Mouse (Mus musculus) intestine, embryonic 15.5 days (tissue): Measurements from ENCODE around the gene Rab3il1. TPM values are rescaled to one million over a fixed set of nuclear protein-coding genes. Genes with fewer than 3 reads are reported as not detected.

Source experiments
- ATAC-seq: fragments of 200-750 bp; cut with Nextera tagmentation; 2 replicates; pipeline ENCODE4 v1.8.0; 2017; ENCODE audit warnings: moderate TSS enrichment, moderate library complexity
- H3K27ac ChIP-seq: fragments of 300-500 bp; sonication (generic); 2 replicates; pipeline ENCODE4 v1.5.1; 2015; ENCODE audit warnings: mild to moderate bottlenecking, inconsistent platforms
- H3K27me3 ChIP-seq: fragments of 300-500 bp; sonication (generic); replicated peaks from 2 replicates; pipeline ENCODE4 v1.6.1; 2015; ENCODE audit warnings: inconsistent platforms
- H3K36me3 ChIP-seq: fragments of 300-500 bp; sonication (generic); 2 replicates; pipeline ENCODE4 v1.6.1; 2015; ENCODE audit warnings: inconsistent platforms
- H3K4me1 ChIP-seq: fragments of 300-500 bp; sonication (generic); replicated peaks from 2 replicates; pipeline ENCODE4 v1.6.1; 2015; ENCODE audit warnings: inconsistent platforms
- H3K4me2 ChIP-seq: fragments of 300-500 bp; sonication (generic); replicated peaks from 2 replicates; pipeline ENCODE4 v1.6.1; 2015; ENCODE audit warnings: mild to moderate bottlenecking, inconsistent platforms
- H3K4me3 ChIP-seq: fragments of 300-500 bp; sonication (generic); replicated peaks from 2 replicates; pipeline ENCODE4 v1.5.1; 2015; ENCODE audit warnings: inconsistent platforms
- H3K9ac ChIP-seq: fragments of 300-500 bp; sonication (generic); 2 replicates; pipeline ENCODE4 v1.6.1; 2015; ENCODE audit warnings: inconsistent platforms
- H3K9me3 ChIP-seq: fragments of 300-500 bp; sonication (generic); 2 replicates; pipeline ENCODE4 v1.6.1; 2016; ENCODE audit warnings: inconsistent platforms
- WGBS: fragments of 180-500 bp; shearing (Covaris S2); methylation state at CpG from one replicate; pipeline ENCODE4 v1.1.7; 2015; 5-methylcytosine and 5-hydroxymethylcytosine counted together
- polyA plus RNA-seq: library from polyadenylated mRNA; unstranded; fragments of >200 nt; fragmentation: Nextera tagmentation; extraction: Ambion mirVana; gene quantifications from 2 replicates; pipeline ENCODE4 v1.2.1, GENCODE M21; 2015

Rab3il1 gene
- polyA plus RNA-seq, 1 experiment from 2014 or later: 34.7 TPM

DNA sequence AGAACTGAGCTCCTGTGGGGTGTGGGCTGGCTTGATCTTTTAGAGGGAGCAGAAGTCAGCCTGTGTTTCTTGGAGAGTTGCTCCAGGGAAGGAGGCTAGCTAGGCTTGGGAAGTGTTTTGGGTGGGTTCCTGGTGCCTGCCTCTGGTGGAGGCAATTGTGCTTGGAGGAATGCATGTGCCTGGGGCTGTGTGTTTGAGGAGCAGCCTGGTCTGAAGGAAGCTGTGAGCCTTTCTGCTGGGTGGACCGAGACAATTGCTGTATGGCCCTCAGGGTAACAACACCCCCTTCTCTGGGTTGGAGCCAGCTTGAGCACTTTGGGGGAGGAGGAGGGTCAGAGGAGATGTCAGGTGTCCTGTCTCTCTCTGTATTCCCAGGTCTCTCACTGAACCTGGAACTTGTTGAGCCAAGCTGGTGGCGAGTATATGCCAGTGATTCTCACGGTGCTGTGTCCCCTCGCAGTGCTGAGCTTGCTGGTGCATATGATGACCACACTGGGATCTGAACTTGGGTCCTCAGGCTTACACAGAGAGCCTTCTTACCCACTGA is 17.8 kb downstream of the Rab3il1 start:
- H3K4me3 ChIP-seq: peak overlapping the region; percentile 57
- H3K4me1 ChIP-seq: peaks cover 38% of the 10 kb centered on the region
- H3K4me2 ChIP-seq: peak overlapping the region; percentile 88
- H3K9me3 ChIP-seq: no peaks in the 10 kb centered on the region
- H3K9ac ChIP-seq: peak overlapping the region; percentile 72; the same call in 1 of the 2 replicates
- H3K27ac ChIP-seq: no peak overlapping the region
- no peaks in the 10 kb centered on the region for H3K27me3 ChIP-seq
- H3K36me3 ChIP-seq: no peaks in the 10 kb centered on the region
- no peak for ATAC-seq
- 65% methylated on average over 4 of the region's 4 CpGs for WGBS

DNA sequence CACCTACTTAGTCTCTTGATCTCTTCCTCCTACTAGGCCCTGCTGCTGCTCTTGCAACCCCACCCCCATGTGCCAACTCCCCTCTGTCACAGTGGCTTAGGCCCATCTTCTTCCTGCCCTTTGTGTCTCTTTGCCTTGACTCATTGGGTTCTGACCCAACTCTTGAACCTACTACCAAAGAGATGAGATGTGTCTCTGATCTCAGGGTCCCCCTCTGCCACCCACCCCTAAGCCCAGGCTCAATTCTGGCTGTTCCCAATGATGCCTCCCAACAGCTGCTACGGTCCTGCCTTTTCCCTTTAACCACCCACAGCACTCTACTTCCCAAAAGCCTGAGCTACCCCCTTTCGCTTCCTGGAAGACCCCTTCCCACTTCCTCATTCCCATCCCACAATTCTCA is 20.5 kb downstream of the Rab3il1 start:
- WGBS: 80% methylated on average over 2 of the region's 2 CpGs
- ATAC-seq: no peak
- Histone ChIP-seq H3K4me3 (no peak overlapping the region), H3K4me2 (no peak overlapping the region), H3K36me3 (0 out of 2 replicates have a peak, but pooled peaks cover 3% of the 10 kb centered on the region), H3K4me1 (peaks cover 42% of the 10 kb centered on the region), H3K27ac (no peak overlapping the region), H3K27me3 (no peaks in the 10 kb centered on the region), H3K9ac (no peak overlapping the region), H3K9me3 (no peaks in the 10 kb centered on the region)

DNA sequence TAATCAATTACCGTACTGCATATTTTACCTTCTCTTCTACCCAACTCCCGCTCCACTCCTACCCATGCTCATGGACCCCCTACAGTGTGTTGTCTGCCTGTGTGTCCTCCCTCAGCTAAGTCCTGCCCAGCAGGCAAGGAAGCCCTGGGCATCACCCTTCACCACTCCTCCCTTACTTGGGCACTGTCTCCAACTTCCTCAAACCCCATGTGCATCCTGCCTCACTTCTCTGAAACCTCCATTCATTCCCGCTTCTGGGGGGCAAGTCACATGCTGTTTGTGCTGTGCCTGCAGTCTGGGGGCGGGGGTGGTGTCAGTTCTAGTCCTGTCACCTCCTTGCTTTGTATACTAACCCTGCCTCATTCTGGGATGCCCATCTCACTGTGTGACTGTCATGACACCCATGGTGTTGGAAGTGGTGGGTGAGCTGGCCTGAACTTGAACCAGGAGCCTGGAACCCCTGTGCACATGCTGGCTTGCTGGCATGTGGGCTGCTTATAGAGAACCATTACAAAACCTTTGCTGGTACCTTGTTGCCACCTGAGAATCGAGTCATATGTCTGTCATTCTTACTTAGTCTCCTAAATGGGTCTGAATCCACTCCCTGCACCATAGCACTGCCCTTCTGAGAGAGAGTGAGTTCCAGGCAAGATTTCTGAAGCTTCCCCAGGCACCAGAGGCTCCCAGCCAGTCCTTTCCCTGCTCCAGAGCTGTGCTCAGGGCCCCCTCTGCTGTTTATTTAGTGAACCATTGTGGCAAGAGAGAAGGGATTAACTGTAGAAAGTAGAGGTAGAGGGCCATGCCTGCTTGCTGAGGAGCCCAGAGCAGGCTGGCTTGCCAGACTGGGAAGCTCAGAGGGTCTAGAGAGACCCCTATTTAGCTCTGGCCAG is 21.2 kb downstream of the Rab3il1 start:
- WGBS: 65% methylated on average over 5 of the region's 5 CpGs
- H3K27me3 ChIP-seq: no peaks in the 10 kb centered on the region
- H3K4me1 ChIP-seq: peaks cover 42% of the 10 kb centered on the region
- no peak overlapping the region for H3K9ac ChIP-seq
- H3K9me3 ChIP-seq: no peaks in the 10 kb centered on the region
- H3K4me2 ChIP-seq: no peak overlapping the region
- 0 out of 2 replicates have a peak, but pooled peaks have one; percentile 22 for ATAC-seq
- H3K36me3 ChIP-seq: 0 out of 2 replicates have a peak, but pooled peaks cover 3% of the 10 kb centered on the region
- no peak overlapping the region for H3K4me3 ChIP-seq
- H3K27ac ChIP-seq: peak overlapping the region; percentile 49

DNA sequence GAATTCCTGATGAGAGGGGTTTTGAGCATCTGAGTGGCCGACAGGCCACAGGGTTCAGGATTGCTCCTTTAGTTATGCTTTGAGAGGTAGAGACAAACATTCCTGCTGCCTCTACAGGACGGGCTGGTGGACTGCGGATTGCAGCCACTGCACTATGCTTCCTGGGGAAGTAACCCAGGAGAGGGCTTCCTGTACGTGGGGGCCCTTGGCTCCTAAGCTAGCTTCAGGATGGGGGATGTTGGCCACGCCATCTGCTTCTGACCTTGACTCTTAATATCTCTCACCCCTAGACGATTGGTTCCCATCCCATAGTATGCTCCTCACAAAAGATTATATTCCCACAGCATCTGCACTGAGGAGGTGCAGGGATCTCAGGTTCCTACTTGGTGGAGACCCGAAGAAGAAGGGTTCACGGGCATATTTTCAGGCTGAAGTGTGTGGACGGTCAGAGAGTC is 21.9 kb downstream of the Rab3il1 start:
- 0 out of 2 replicates have a peak, but pooled peaks cover 3% of the 10 kb centered on the region for H3K36me3 ChIP-seq
- H3K4me3 ChIP-seq: no peak overlapping the region
- H3K4me1 ChIP-seq: peaks cover 38% of the 10 kb centered on the region
- no peak overlapping the region for H3K4me2 ChIP-seq
- no peak for ATAC-seq
- no peaks in the 10 kb centered on the region for H3K9me3 ChIP-seq
- H3K27me3 ChIP-seq: no peaks in the 10 kb centered on the region
- 62% methylated on average over 9 of the region's 9 CpGs for WGBS
- peak overlapping the region; percentile 49 for H3K27ac ChIP-seq
- no peak overlapping the region for H3K9ac ChIP-seq

DNA sequence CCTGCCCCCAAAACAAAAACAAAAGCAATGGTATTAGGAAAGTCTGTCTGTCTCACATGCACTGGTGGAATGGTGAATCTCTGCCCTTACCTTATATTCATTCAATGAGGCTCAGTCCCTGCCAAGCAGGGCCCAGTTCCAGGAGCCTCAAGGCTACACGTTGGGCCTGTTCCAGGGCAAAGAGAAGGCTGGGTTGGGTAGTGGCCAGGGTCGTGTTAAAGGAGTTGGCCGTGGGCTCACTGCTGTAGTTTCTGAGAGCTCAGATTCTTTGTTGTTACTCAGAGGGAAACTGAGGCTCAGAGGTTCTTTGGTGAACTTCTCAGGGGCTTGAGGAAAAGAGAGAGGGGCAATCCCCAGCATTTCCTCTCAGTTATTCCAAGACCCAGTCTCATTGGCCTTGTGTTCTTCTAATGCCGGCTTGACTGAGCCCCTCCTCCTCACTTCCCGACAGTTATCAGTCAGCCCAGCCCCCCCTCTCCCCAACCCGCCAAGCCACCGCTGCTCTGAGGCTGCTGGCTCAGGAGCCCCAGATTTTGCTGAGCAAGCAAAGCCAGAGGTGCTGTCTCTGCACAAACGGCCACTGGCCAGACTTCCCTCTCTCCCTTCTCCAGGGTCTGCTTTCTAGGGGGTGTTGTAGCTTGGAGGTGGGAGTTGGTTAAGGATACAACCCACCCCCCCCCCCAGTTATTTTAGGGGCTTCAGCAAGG is 23.9 kb downstream of the Rab3il1 start:
- Histone ChIP-seq H3K4me1 (peaks cover 27% of the 10 kb centered on the region), H3K4me3 (no peak overlapping the region), H3K27me3 (no peaks in the 10 kb centered on the region), H3K9me3 (no peaks in the 10 kb centered on the region), H3K9ac (no peak overlapping the region), H3K36me3 (0 out of 2 replicates have a peak, but pooled peaks cover 3% of the 10 kb centered on the region), H3K27ac (peak overlapping the region; percentile 52), H3K4me2 (peak overlapping the region; percentile 1; the same call in 1 of the 2 replicates)
- 19% methylated on average over 8 of the region's 8 CpGs for WGBS
- ATAC-seq: peak; percentile 69

DNA sequence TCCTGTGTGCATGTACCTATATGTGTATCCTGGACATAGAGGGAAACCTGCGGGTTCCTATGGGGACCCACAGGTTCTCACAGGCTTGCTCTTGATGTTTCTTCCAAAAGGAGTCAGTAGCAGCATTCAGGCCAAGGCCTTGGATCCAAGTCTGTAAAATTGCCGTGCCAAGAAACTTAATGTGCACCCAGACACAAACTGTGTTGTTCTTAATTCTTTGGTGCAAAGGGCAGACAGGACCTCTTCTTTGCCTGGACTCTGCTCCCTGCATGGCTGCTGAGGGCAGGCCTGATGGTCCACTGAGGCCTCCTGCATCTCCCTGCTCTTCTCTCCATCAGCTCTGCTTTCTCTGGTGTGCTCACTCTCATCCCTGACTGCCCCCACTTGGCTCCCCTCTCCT is 28.3 kb downstream of the Rab3il1 start:
- Histone ChIP-seq H3K4me1 (peaks cover 15% of the 10 kb centered on the region), H3K4me2 (no peak overlapping the region), H3K36me3 (0 out of 2 replicates have a peak, but pooled peaks cover 3% of the 10 kb centered on the region), H3K9me3 (no peaks in the 10 kb centered on the region), H3K27ac (no peak overlapping the region), H3K4me3 (no peak overlapping the region), H3K9ac (no peak overlapping the region), H3K27me3 (no peaks in the 10 kb centered on the region)
- ATAC-seq: no peak
- WGBS: 88% methylated on average over 2 of the region's 2 CpGs

DNA sequence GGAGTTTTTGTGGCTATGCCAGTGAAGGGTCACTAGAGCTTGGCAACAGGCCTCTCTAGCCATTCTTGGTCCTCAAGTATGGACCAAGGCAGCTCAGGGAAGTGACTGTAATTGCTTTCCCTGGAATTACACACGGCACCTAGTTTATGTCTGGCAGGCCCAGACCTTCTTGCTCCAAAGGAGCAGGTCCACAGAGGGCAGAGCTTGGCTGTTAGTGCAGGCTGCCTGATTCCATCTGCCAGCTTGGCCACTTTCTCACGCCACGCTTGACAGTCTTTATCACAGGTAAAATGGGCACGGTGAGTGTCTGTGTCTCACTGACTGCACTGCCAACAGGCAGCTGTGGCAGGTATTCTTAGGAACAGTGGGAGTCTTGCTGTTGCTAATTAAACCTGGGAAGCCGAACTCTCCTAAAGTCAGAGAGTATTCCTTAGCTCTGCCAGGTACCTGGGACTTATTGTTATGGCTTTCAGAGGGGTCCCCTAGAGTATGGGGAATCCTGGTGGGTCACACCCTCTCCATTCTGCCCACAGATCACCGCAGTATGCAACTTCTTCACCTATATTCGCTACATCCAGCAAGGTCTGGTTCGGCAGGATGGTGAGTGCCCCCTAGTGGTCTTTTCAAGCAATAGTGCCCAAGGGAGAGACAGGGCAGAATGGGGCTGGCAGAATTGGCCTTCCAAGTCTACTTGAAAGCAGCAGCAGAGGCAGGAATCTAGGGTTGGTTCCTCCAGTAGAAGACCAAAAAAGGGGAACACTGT is 31.9 kb downstream of the Rab3il1 start:
- H3K4me3 ChIP-seq: no peak overlapping the region
- H3K27ac ChIP-seq: no peak overlapping the region
- H3K4me1 ChIP-seq: peaks cover 6% of the 10 kb centered on the region; the same call in 1 of the 2 replicates
- 43% methylated on average over 8 of the region's 8 CpGs for WGBS
- H3K36me3 ChIP-seq: no peaks in the 10 kb centered on the region
- peak; percentile 56 for ATAC-seq
- no peak overlapping the region for H3K9ac ChIP-seq
- no peaks in the 10 kb centered on the region for H3K27me3 ChIP-seq
- H3K9me3 ChIP-seq: no peaks in the 10 kb centered on the region
- no peak overlapping the region for H3K4me2 ChIP-seq

DNA sequence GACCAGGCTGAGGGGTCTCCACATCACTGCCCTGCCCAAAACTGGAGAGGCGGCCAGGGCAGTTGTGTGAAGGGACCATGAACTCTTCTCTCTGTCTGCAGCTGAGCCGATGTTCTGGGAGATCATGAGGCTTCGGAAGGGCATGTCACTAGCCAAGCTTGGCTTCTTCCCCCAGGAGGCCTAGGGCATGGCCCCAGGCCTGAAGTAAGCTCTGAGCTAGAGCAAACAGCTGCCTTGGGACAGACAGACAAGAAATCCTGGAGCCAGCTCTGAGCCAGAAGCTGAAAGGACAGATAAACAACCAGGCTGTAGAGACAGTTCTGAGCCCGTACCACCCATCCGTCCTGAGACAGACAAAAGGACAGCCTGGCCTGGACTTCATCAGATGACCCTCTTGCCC is 32.9 kb downstream of the Rab3il1 start:
- WGBS: 80% methylated on average over 5 of the region's 5 CpGs
- H3K36me3 ChIP-seq: no peaks in the 10 kb centered on the region
- no peak overlapping the region for H3K9ac ChIP-seq
- peaks cover 15% of the 10 kb centered on the region for H3K4me1 ChIP-seq
- H3K27ac ChIP-seq: no peak overlapping the region
- no peaks in the 10 kb centered on the region for H3K27me3 ChIP-seq
- no peak overlapping the region for H3K4me2 ChIP-seq
- no peak; the same call in 1 of the 2 replicates for ATAC-seq
- H3K4me3 ChIP-seq: no peak overlapping the region
- no peaks in the 10 kb centered on the region for H3K9me3 ChIP-seq

DNA sequence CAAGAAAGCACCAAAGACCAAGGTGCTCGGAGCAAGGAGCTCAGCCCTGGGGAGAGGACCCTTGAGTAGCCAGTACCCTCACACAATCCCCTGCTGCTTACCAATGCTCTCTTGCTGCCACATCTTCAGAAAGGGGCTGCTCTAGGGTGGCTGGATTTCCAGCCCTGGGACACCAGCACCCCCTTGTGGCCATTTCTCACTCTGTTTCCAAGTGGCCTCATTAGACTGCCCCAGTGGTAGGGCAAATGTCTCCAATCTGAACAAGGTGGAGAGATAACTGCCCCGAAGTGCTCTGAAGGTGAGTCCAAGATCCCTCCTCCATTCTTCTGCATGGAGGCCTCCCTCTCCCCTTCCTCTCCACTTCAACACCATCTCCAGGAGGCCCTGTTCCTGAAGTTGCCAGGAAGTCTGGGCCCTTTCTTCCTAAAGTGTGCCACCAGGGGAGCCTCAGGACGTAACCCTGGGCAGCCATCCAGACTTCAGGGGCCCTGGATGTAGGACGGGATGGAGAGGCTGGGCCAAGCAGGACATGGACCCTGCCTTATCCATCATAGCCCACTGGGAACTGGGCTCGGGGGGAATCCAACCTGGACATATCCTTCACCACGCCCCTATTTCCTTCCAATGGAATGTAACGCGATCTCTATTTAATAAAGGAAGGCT is 33.4 kb downstream of the Rab3il1 start:
- Histone ChIP-seq H3K4me3 (no peak overlapping the region), H3K27me3 (no peaks in the 10 kb centered on the region), H3K4me2 (no peak overlapping the region), H3K9me3 (no peaks in the 10 kb centered on the region), H3K36me3 (no peaks in the 10 kb centered on the region), H3K9ac (no peak overlapping the region), H3K27ac (no peak overlapping the region), H3K4me1 (peaks cover 17% of the 10 kb centered on the region)
- peak; percentile 73 for ATAC-seq
- WGBS: 68% methylated on average over 8 of the region's 8 CpGs

DNA sequence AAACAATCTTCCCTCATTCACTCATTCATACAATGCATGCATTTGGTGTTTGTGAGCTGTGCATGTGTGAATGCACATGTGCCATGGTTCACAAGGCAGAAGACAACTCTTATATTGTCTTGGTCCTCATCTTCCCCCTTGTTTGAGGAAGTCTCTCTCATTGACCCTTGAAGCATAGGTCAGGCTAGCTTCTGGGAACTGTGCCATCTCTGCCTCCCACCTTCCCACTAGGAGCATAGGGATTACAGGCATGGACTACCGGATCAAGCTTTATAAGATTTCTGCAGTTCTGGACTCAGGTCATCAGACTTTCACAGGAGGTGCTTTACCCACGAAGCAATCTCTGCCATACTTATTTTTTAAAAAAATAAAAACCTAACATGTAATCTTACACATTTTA is 36.1 kb downstream of the Rab3il1 start:
- H3K9ac ChIP-seq: no peak overlapping the region
- no peak for ATAC-seq
- WGBS: 65% methylated on average over 2 of the region's 2 CpGs
- peaks cover 33% of the 10 kb centered on the region for H3K4me1 ChIP-seq
- H3K4me3 ChIP-seq: no peak overlapping the region
- no peak overlapping the region for H3K27ac ChIP-seq
- H3K36me3 ChIP-seq: no peaks in the 10 kb centered on the region
- no peaks in the 10 kb centered on the region for H3K9me3 ChIP-seq
- H3K4me2 ChIP-seq: no peak overlapping the region
- no peaks in the 10 kb centered on the region for H3K27me3 ChIP-seq

DNA sequence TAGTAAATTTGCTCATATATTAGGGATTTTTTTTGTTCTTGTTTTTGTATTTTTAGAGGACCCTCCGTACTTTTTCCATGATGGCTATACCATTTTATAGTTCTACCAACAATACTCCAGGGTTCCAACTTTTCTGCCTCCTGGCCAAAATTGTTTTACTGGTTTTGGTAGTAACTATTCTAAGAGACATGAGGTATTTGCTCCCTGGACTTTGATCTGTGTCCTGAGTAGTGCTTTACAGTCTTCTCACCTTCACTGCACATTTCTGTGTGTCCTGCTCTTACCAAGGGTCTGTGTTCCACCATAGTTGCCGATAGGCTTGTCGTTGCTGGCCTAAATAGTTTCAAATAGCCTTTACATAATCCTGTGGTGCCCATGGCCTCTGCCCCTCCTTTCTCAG is 36.9 kb downstream of the Rab3il1 start:
- no peak for ATAC-seq
- H3K27me3 ChIP-seq: no peaks in the 10 kb centered on the region
- no peak overlapping the region for H3K27ac ChIP-seq
- H3K4me2 ChIP-seq: no peak overlapping the region
- no peaks in the 10 kb centered on the region for H3K9me3 ChIP-seq
- no peaks in the 10 kb centered on the region for H3K36me3 ChIP-seq
- peaks cover 33% of the 10 kb centered on the region for H3K4me1 ChIP-seq
- WGBS: 82% methylated on average over 3 of the region's 3 CpGs
- no peak overlapping the region for H3K9ac ChIP-seq
- no peak overlapping the region for H3K4me3 ChIP-seq
